Mouse (Mus musculus) cerebellum, adult 18-20 months (tissue): Measurements from ENCODE around the gene Olfr311.
"Not testable (repeated sequence)": the region's sequence is repeated elsewhere in the genome, so short reads cannot be mapped to it uniquely, and the experiment has no call there.

Source experiments
- DNase-seq, 2 experiments: peaks; one replicate each; pipeline ENCODE4 v3.0.0; 2021

Gene Olfr311

GRCm38 (mm10) chr11:58838951-58839350 is at the start of gene Olfr311:
Gene Olfr311, plus strand, starts transcription at chr11:58839251.
- DNase-seq: not testable (repeated sequence)

GRCm38 (mm10) chr11:58789532-58789931 is 49.5 kb upstream of the Olfr311 start:
- no peak for DNase-seq

- DNase-seq: no peak
Observed at GRCm38 (mm10) chr11:58790053-58790452, 49.0 kb upstream of the Olfr311 start.

- DNase-seq: no peak
Observed at GRCm38 (mm10) chr11:58790646-58791045, 48.4 kb upstream of the Olfr311 start.

- DNase-seq: no peak
Observed at GRCm38 (mm10) chr11:58795856-58796255, 43.2 kb upstream of the Olfr311 start.

GRCm38 (mm10) chr11:58796850-58797249 is 42.2 kb upstream of the Olfr311 start:
- no peak for DNase-seq

- no peak for DNase-seq
Observed at GRCm38 (mm10) chr11:58799747-58800146, 39.3 kb upstream of the Olfr311 start.

GRCm38 (mm10) chr11:58801558-58802228 is 37.4 kb upstream of the Olfr311 start, which contains the start of gene Fam183b:
Gene Fam183b, minus strand, starts transcription at chr11:58801960.
- DNase-seq: peak; percentile 12 to 25

- no peak for DNase-seq
Observed at GRCm38 (mm10) chr11:58803871-58804270, 35.2 kb upstream of the Olfr311 start.

GRCm38 (mm10) chr11:58804393-58804792 is 34.7 kb upstream of the Olfr311 start:
- no peak for DNase-seq

- no peak for DNase-seq
Observed at GRCm38 (mm10) chr11:58812001-58812400, 27.1 kb upstream of the Olfr311 start.

GRCm38 (mm10) chr11:58814700-58815099 is 24.4 kb upstream of the Olfr311 start, which contains the start of gene Olfr313:
Gene Olfr313, plus strand, starts transcription at chr11:58815000.
- DNase-seq: not testable (repeated sequence)

GRCm38 (mm10) chr11:58815676-58816075 is 23.4 kb upstream of the Olfr311 start:
- no peak for DNase-seq

- DNase-seq: not testable (repeated sequence)
Observed at GRCm38 (mm10) chr11:58828937-58829336, 10.1 kb upstream of the Olfr311 start, which contains the start of gene Olfr312. Gene Olfr312, plus strand, starts transcription at chr11:58829237.

- DNase-seq: no peak
Observed at GRCm38 (mm10) chr11:58829764-58830163, 9.3 kb upstream of the Olfr311 start.

GRCm38 (mm10) chr11:58832541-58832940 is 6.5 kb upstream of the Olfr311 start:
- DNase-seq: not testable (repeated sequence)

GRCm38 (mm10) chr11:58846919-58847461 is 7.9 kb downstream of the Olfr311 start, which contains the start of gene Gm12258:
Gene Gm12258, plus strand, starts transcription at chr11:58847158.
- DNase-seq: peak; percentile 87 to 92

- no peak for DNase-seq
Observed at GRCm38 (mm10) chr11:58847636-58848035, 8.6 kb downstream of the Olfr311 start.

- DNase-seq: no peak
Observed at GRCm38 (mm10) chr11:58849731-58850130, 10.7 kb downstream of the Olfr311 start.

GRCm38 (mm10) chr11:58860744-58861143 is 21.7 kb downstream of the Olfr311 start:
- DNase-seq: no peak

GRCm38 (mm10) chr11:58867039-58867953 is 28.2 kb downstream of the Olfr311 start, which contains the start of gene 2810021J22Rik:
Gene 2810021J22Rik, plus strand, starts transcription at chr11:58867216.
- DNase-seq: peak; percentile 79 to 83

- DNase-seq: peak in 1 of 2 experiments; percentile 10
Observed at GRCm38 (mm10) chr11:58867954-58868330, 28.9 kb downstream of the Olfr311 start.

GRCm38 (mm10) chr11:58870961-58871360 is 31.9 kb downstream of the Olfr311 start:
- no peak for DNase-seq
